ENCODE assay signal across 7 mouse cellular contexts in the genomic region with DNA sequence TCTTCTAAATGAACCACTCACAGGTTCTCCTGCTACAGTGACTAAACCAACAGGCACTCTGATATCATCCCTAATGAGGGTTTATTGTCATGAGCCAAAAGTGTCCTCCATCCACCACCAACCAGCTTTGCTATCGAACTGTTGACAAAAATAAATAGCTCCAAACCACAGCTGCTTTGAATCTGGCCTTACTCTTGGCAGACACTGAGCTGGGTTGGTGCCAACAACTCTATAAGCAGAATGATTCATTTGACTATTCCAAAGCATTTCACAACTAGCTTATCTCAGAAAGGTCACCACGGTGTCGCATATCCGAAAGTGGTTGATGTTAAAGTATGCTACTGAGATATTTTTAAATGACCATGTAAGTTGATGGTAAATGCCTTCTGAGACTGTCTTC.
DNase-seq lines count a peak whose midpoint lies in the region; ATAC-seq lines count a peak whose summit lies in the region.

No protein-coding gene starts in this region.

- no peak overlapping the region for H3K9ac ChIP-seq in midbrain, embryonic 14.5 days (replicated peaks; ENCODE audit: low read length)
- no peak overlapping the region for H3K9ac ChIP-seq in midbrain, embryonic 15.5 days

- DNase-seq in midbrain, embryonic 14.5 days = peak; percentile 27
- DNase-seq in midbrain, embryonic 10.5 days (ENCODE audit: low spot score) = no peak
- peak; percentile 21 to 38 for DNase-seq in kidney, postnatal 36 days
- peak; percentile 24 for DNase-seq in lung, postnatal 25 days (ENCODE audit: low spot score)

- H3K9me3 ChIP-seq in midbrain, embryonic 14.5 days (ENCODE audit: control insufficient read depth, low read length) = no peaks in the 10 kb centered on the region
- no peaks in the 10 kb centered on the region for H3K9me3 ChIP-seq in midbrain, embryonic 10.5 days (replicated peaks)
- no peaks in the 10 kb centered on the region for H3K9me3 ChIP-seq in midbrain, embryonic 15.5 days

- WGBS in midbrain, embryonic 14.5 days = 85% methylated on average over 4 of the region's 4 CpGs
- 90% methylated on average over 4 of the region's 4 CpGs for WGBS in midbrain, embryonic 10.5 days
- WGBS in midbrain, embryonic 15.5 days = 83% methylated on average over 4 of the region's 4 CpGs

- no peaks in the 10 kb centered on the region for H3K27me3 ChIP-seq in midbrain, embryonic 14.5 days (ENCODE audit: control insufficient read depth, insufficient read depth, low read length)
- no peaks in the 10 kb centered on the region for H3K27me3 ChIP-seq in midbrain, embryonic 10.5 days (ENCODE audit: low read depth, poor library complexity, severe bottlenecking)
- no peaks in the 10 kb centered on the region for H3K27me3 ChIP-seq in midbrain, embryonic 15.5 days (replicated peaks)

- no peak overlapping the region for H3K27ac ChIP-seq in midbrain, embryonic 14.5 days (replicated peaks; ENCODE audit: low read depth, low read length)
- H3K27ac ChIP-seq in midbrain, embryonic 10.5 days (replicated peaks) = no peak overlapping the region
- H3K27ac ChIP-seq in midbrain, embryonic 15.5 days = no peak overlapping the region

- no peak overlapping the region for H3K4me2 ChIP-seq in midbrain, embryonic 14.5 days (ENCODE audit: low read length)
- H3K4me2 ChIP-seq in midbrain, embryonic 15.5 days = no peak overlapping the region

- H3K4me1 ChIP-seq in midbrain, embryonic 14.5 days (ENCODE audit: control insufficient read depth, insufficient read depth, low read length) = no peaks in the 10 kb centered on the region
- H3K4me1 ChIP-seq in midbrain, embryonic 10.5 days = no peaks in the 10 kb centered on the region
- H3K4me1 ChIP-seq in midbrain, embryonic 15.5 days = no peaks in the 10 kb centered on the region

- ATAC-seq in midbrain, embryonic 14.5 days (ENCODE audit: low FRiP score, low TSS enrichment) = no peak
- ATAC-seq in frontal cortex, adult (ENCODE audit: low TSS enrichment) = 0 out of 2 replicates have a peak, but pooled peaks have one; percentile 27
- ATAC-seq in erythroblast, adult 5-6 weeks (replicated peaks; ENCODE audit: low FRiP score, poor library complexity, severe bottlenecking) = no peak
- no peak for ATAC-seq in midbrain, embryonic 15.5 days (replicated peaks)

- H3K4me3 ChIP-seq in midbrain, embryonic 14.5 days (replicated peaks; ENCODE audit: low read depth, low read length) = no peak overlapping the region
- no peak overlapping the region for H3K4me3 ChIP-seq in midbrain, embryonic 10.5 days
- H3K4me3 ChIP-seq in midbrain, embryonic 15.5 days = no peak overlapping the region

- H3K36me3 ChIP-seq in midbrain, embryonic 14.5 days (ENCODE audit: control insufficient read depth, insufficient read depth, low read length) = no peaks in the 10 kb centered on the region
- no peaks in the 10 kb centered on the region for H3K36me3 ChIP-seq in midbrain, embryonic 10.5 days
- no peaks in the 10 kb centered on the region for H3K36me3 ChIP-seq in midbrain, embryonic 15.5 days (replicated peaks)
